Mouse (Mus musculus) lung, adult 10 weeks (tissue): ENCODE data around the gene 4921517D22Rik. TPM values are rescaled to one million over a fixed set of nuclear protein-coding genes. Genes with fewer than 3 reads are reported as not detected.

Experiments used
- polyA plus RNA-seq: library from polyadenylated mRNA; stranded (reverse); fragments of 350-450 nt; fragmentation: Illumina TruSeq; extraction: RNeasy Lipid Tissue Mini Kit (QIAGEN cat#74804); gene quantifications from one replicate; pipeline ENCODE4 v1.2.3, GENCODE M21; 2014; ENCODE audit warnings: low read depth, low replicate concordance; ENCODE audit not compliant: insufficient read depth

4921517D22Rik gene
- polyA plus RNA-seq: not detected

GRCm38 (mm10) chr13:59694008-59694407, at the start of gene 4921517D22Rik:
Gene 4921517D22Rik, minus strand, starts transcription at chr13:59694108.

GRCm38 (mm10) chr13:59731652-59732051, 37.7 kb upstream of the 4921517D22Rik start, which contains the start of gene Spata31d1d:
Gene Spata31d1d, minus strand, starts transcription at chr13:59731752.

GRCm38 (mm10) chr13:59711984-59712383, 18.1 kb upstream of the 4921517D22Rik start, which contains the start of gene Spata31d1b:
Gene Spata31d1b, plus strand, starts transcription at chr13:59712284.

GRCm38 (mm10) chr13:59710230-59710629, 16.3 kb upstream of the 4921517D22Rik start, which contains the start of gene Spata31d1a:
Gene Spata31d1a, minus strand, starts transcription at chr13:59710330.

GRCm38 (mm10) chr13:59675151-59676011, 18.5 kb downstream of the 4921517D22Rik start, which contains the start of gene Golm1:
Gene Golm1, minus strand, starts transcription at chr13:59675811.

Other genes with a start within 250 kb of the 4921517D22Rik start
- gene Agtpbp1, start 108.9 kb downstream of the 4921517D22Rik start, polyA plus RNA-seq: 19.3 TPM
- 38.0 TPM for gene Naa35, start 108.8 kb downstream of the 4921517D22Rik start, polyA plus RNA-seq
- 14.4 TPM for gene Golm1, start 18.3 kb downstream of the 4921517D22Rik start, polyA plus RNA-seq
- not detected for gene Spata31d1a, start 16.2 kb upstream of the 4921517D22Rik start, polyA plus RNA-seq
- gene Spata31d1b, start 18.2 kb upstream of the 4921517D22Rik start, polyA plus RNA-seq: not detected
- not detected for gene Spata31d1d, start 37.6 kb upstream of the 4921517D22Rik start, polyA plus RNA-seq
- not detected for gene 1700014D04Rik, start 52.6 kb upstream of the 4921517D22Rik start, polyA plus RNA-seq
- gene Isca1, start 75.7 kb upstream of the 4921517D22Rik start, polyA plus RNA-seq: 66.0 TPM
- gene Gm49354, start 88.1 kb upstream of the 4921517D22Rik start, polyA plus RNA-seq: not detected
- 32.6 TPM for gene Tut7, start 129.0 kb upstream of the 4921517D22Rik start, polyA plus RNA-seq